Mouse (Mus musculus) forebrain, embryonic 12.5 days (tissue): ENCODE data around the gene Srsf3. TPM values are rescaled to one million over a fixed set of nuclear protein-coding genes. Genes with fewer than 3 reads are reported as not detected.

Experiments used
- ATAC-seq: fragments of 200-750 bp; cut with Nextera tagmentation; 2 replicates; pipeline ENCODE4 v1.8.0; 2017; ENCODE audit warnings: moderate TSS enrichment; ENCODE audit not compliant: low FRiP score
- H3K27ac ChIP-seq: fragments of 300-500 bp; sonication (generic); 2 replicates; pipeline ENCODE4 v1.5.1; 2016; ENCODE audit warnings: mild to moderate bottlenecking
- H3K27me3 ChIP-seq: fragments of 300-500 bp; sonication (generic); 2 replicates; pipeline ENCODE4 v1.6.1; 2016; ENCODE audit warnings: mild to moderate bottlenecking
- H3K36me3 ChIP-seq: fragments of 300-500 bp; sonication (generic); replicated peaks from 2 replicates; pipeline ENCODE4 v1.6.1; 2016; ENCODE audit warnings: mild to moderate bottlenecking
- H3K4me1 ChIP-seq: fragments of 300-500 bp; sonication (generic); 2 replicates; pipeline ENCODE4 v1.6.1; 2016
- H3K4me2 ChIP-seq: fragments of 300-500 bp; sonication (generic); 2 replicates; pipeline ENCODE4 v1.6.1; 2016; ENCODE audit warnings: mild to moderate bottlenecking, moderate library complexity
- H3K4me3 ChIP-seq: fragments of 300-500 bp; sonication (generic); replicated peaks from 2 replicates; pipeline ENCODE4 v1.5.1; 2016; ENCODE audit warnings: mild to moderate bottlenecking
- H3K9ac ChIP-seq: fragments of 300-500 bp; sonication (generic); 2 replicates; pipeline ENCODE4 v1.6.1; 2016; ENCODE audit warnings: mild to moderate bottlenecking
- H3K9me3 ChIP-seq: fragments of 300-500 bp; sonication (generic); 2 replicates; pipeline ENCODE4 v1.6.1; 2016
- WGBS: fragments of 180-500 bp; shearing (Covaris S2); methylation state at CpG from one replicate; pipeline ENCODE4 v1.1.7; 2016; 5-methylcytosine and 5-hydroxymethylcytosine counted together
- polyA plus RNA-seq: library from polyadenylated mRNA; unstranded; fragments of >200 nt; fragmentation: Nextera tagmentation; extraction: Ambion mirVana; gene quantifications from 2 replicates; pipeline ENCODE4 v1.2.1, GENCODE M21; 2016

The Srsf3 gene
- polyA plus RNA-seq, 1 experiment from 2014 or later, result 852 TPM

- Histone ChIP-seq H3K27me3 (no peaks in the 10 kb centered on the region), H3K27ac (no peak overlapping the region), H3K9me3 (no peaks in the 10 kb centered on the region), H3K36me3 (peaks cover 29% of the 10 kb centered on the region), H3K4me3 (no peak overlapping the region), H3K4me1 (0 out of 2 replicates have a peak, but pooled peaks cover 4% of the 10 kb centered on the region), H3K4me2 (no peak overlapping the region), H3K9ac (no peak overlapping the region)
- ATAC-seq, result no peak
- 86% methylated on average over 7 of the region's 7 CpGs for WGBS
These were observed 17.5 kb downstream of the Srsf3 start for GRCm38 (mm10) chr17:29049923-29050322.

GRCm38 (mm10) chr17:29050791-29051190 lies 18.4 kb downstream of the Srsf3 start:
- Histone ChIP-seq H3K36me3 (peaks cover 20% of the 10 kb centered on the region), H3K9me3 (no peaks in the 10 kb centered on the region), H3K27ac (no peak overlapping the region), H3K4me2 (no peak overlapping the region), H3K27me3 (no peaks in the 10 kb centered on the region), H3K4me3 (no peak overlapping the region), H3K9ac (peak overlapping the region; percentile 13; the same call in 1 of the 2 replicates), H3K4me1 (0 out of 2 replicates have a peak, but pooled peaks cover 4% of the 10 kb centered on the region)
- WGBS, result 74% methylated on average over 14 of the region's 14 CpGs
- ATAC-seq, result no peak

DNA sequence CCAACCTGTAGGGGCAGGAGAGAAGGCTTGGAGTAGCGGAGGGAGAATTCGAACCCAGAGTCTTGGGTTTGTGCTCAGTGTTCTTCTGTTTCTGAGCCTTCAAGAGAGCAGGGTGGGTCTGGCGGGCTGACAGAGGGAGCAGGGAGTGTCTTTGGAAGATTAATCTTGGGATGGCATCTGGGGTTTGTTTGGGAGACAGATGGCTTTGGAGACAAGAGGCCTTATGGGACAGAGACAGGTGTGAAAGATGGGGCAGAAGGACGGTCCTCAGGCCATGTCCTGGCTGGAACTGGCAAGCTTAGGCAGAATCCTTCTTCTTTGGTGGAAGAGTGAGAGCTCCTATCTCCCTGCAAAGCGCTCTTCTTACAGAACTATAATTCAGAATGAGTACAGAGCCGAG lies 20.6 kb downstream of the Srsf3 start:
- H3K9ac ChIP-seq, result no peak overlapping the region
- H3K9me3 ChIP-seq, result no peaks in the 10 kb centered on the region
- peaks cover 1% of the 10 kb centered on the region; the same call in 1 of the 2 replicates for H3K36me3 ChIP-seq
- H3K4me3 ChIP-seq, result no peak overlapping the region
- 91% methylated on average over 6 of the region's 6 CpGs for WGBS
- H3K4me2 ChIP-seq, result no peak overlapping the region
- no peak overlapping the region for H3K27ac ChIP-seq
- no peak for ATAC-seq
- peaks cover 17% of the 10 kb centered on the region for H3K4me1 ChIP-seq
- H3K27me3 ChIP-seq, result no peaks in the 10 kb centered on the region

DNA sequence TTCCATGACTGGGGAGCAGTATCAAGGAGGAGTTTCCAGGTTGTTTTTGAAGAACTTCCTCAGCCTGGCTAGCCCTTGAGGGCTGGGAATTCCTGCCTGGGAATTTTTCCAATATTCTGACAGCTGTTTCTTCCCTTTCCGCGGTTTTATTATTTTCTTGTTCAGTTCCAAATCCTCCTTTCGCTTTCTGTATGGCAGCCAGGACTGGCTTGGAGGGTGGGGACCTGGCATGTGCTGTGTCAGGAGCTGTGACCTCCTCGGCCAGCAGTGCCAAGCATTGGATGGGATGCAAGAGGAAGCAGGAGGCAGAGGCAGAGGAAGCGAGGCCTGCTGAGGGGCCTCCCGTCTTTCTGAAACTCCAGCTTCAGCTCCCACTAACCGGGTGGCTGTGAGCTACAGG lies 21.4 kb downstream of the Srsf3 start:
- Histone ChIP-seq H3K9me3 (no peaks in the 10 kb centered on the region), H3K4me3 (no peak overlapping the region), H3K36me3 (no peaks in the 10 kb centered on the region), H3K4me1 (peaks cover 16% of the 10 kb centered on the region), H3K27ac (no peak overlapping the region), H3K9ac (no peak overlapping the region), H3K4me2 (no peak overlapping the region), H3K27me3 (no peaks in the 10 kb centered on the region)
- 81% methylated on average over 7 of the region's 7 CpGs for WGBS
- no peak for ATAC-seq

- no peak for ATAC-seq
- H3K4me1 ChIP-seq, result peaks cover 13% of the 10 kb centered on the region
- no peak overlapping the region for H3K27ac ChIP-seq
- WGBS, result 80% methylated on average over 6 of the region's 6 CpGs
- no peaks in the 10 kb centered on the region for H3K9me3 ChIP-seq
- no peaks in the 10 kb centered on the region for H3K36me3 ChIP-seq
- H3K9ac ChIP-seq, result no peak overlapping the region
- no peaks in the 10 kb centered on the region for H3K27me3 ChIP-seq
- H3K4me3 ChIP-seq, result no peak overlapping the region
- no peak overlapping the region for H3K4me2 ChIP-seq
These were observed 22.0 kb downstream of the Srsf3 start for GRCm38 (mm10) chr17:29054429-29054828.

- no peaks in the 10 kb centered on the region for H3K9me3 ChIP-seq
- no peak overlapping the region for H3K4me3 ChIP-seq
- H3K4me2 ChIP-seq, result no peak overlapping the region
- no peak overlapping the region for H3K9ac ChIP-seq
- no peaks in the 10 kb centered on the region for H3K27me3 ChIP-seq
- ATAC-seq, result no peak
- no peaks in the 10 kb centered on the region for H3K36me3 ChIP-seq
- H3K27ac ChIP-seq, result no peak overlapping the region
- peaks cover 13% of the 10 kb centered on the region for H3K4me1 ChIP-seq
- 70% methylated on average over 5 of the region's 5 CpGs for WGBS
These were observed 23.2 kb downstream of the Srsf3 start for GRCm38 (mm10) chr17:29055586-29055985.

DNA sequence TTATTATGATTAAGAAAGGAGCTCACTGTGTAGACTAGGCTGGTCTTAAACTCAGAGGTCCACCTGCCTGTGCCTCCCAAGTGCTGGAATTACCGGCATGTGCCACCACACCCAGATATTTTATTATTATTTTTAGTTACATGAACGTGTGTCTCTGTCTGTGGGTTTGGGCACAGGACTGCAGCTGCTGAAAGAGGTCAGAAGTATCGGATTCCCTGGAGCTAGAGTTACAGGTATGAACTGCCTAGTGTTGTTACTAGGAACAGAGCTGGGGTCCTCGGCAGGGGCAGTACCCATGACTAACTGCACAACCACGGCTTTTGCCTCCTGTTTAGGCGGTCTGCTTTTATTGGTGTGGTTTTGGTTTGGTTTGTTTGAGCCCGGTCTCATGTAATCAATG lies 23.8 kb downstream of the Srsf3 start:
- peaks cover 13% of the 10 kb centered on the region for H3K4me1 ChIP-seq
- H3K9me3 ChIP-seq, result no peaks in the 10 kb centered on the region
- H3K4me2 ChIP-seq, result no peak overlapping the region
- no peak overlapping the region for H3K27ac ChIP-seq
- no peaks in the 10 kb centered on the region for H3K36me3 ChIP-seq
- no peak overlapping the region for H3K9ac ChIP-seq
- ATAC-seq, result 0 out of 2 replicates have a peak, but pooled peaks have one; percentile 6
- H3K27me3 ChIP-seq, result no peaks in the 10 kb centered on the region
- whole genome bisulfite sequencing, result 55% methylated on average over 7 of the region's 7 CpGs
- H3K4me3 ChIP-seq, result no peak overlapping the region

DNA sequence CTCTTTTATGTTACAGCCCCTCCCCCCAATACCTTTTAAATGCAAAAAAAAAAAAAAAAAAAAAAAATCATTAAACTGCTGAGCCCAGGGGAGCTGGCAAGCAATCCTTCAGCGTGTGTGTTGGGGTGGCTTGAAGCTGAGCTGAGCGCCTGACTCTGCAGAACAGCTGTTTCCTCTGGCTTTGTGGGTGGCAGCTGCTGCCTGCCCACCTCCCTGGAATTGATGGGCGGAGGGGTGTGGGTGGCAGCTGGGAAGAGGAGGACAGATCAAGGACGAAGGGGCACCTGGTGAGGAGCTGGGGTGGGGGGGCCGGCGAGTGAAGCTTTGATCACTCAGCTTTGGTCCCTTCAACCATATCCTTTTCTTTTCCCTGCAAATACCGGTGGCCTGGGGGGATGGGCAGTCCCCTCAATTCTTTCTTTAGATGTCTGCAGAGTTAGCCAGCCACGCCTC lies 24.3 kb downstream of the Srsf3 start:
- H3K9ac ChIP-seq, result no peak overlapping the region
- no peak overlapping the region for H3K4me3 ChIP-seq
- H3K4me1 ChIP-seq, result peaks cover 13% of the 10 kb centered on the region
- H3K27ac ChIP-seq, result peak overlapping the region; percentile 32; the same call in 1 of the 2 replicates
- H3K36me3 ChIP-seq, result no peaks in the 10 kb centered on the region
- H3K4me2 ChIP-seq, result no peak overlapping the region; the same call in 1 of the 2 replicates
- 5% methylated on average over 8 of the region's 8 CpGs for WGBS
- H3K27me3 ChIP-seq, result no peaks in the 10 kb centered on the region
- ATAC-seq, result peak; percentile 55
- no peaks in the 10 kb centered on the region for H3K9me3 ChIP-seq

GRCm38 (mm10) chr17:29057361-29057890 lies 25.0 kb downstream of the Srsf3 start:
- H3K4me1 ChIP-seq, result peaks cover 16% of the 10 kb centered on the region
- peak overlapping the region; percentile 32; the same call in 1 of the 2 replicates for H3K27ac ChIP-seq
- no peaks in the 10 kb centered on the region for H3K27me3 ChIP-seq
- H3K9ac ChIP-seq, result no peak overlapping the region
- no peak overlapping the region for H3K4me2 ChIP-seq
- no peaks in the 10 kb centered on the region for H3K36me3 ChIP-seq
- no peak for ATAC-seq
- H3K4me3 ChIP-seq, result no peak overlapping the region
- WGBS, result 87% methylated on average over 11 of the region's 11 CpGs
- H3K9me3 ChIP-seq, result no peaks in the 10 kb centered on the region

DNA sequence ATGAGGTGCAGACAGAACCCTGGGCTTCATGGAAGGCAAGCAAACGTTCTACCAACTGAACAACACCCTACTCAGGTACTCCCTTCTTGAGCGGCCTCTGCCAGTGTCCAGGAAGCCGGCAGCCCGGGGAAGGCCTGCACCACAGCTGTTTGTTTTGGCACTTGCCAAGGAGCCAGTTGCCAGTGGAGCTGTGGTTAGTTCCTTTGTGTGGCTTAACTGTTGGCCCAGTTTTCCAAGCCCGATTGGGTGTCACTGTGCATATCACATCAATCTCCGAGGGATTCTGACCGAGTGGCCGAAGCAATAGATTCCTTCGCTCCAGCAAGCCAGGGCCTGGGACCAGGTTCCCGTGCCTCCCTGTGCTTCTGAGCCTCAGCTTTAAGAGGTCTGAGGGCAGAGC lies 25.5 kb downstream of the Srsf3 start:
- ATAC-seq, result no peak
- Histone ChIP-seq H3K9ac (no peak overlapping the region), H3K4me3 (no peak overlapping the region), H3K27me3 (no peaks in the 10 kb centered on the region), H3K9me3 (no peaks in the 10 kb centered on the region), H3K36me3 (no peaks in the 10 kb centered on the region), H3K4me2 (no peak overlapping the region), H3K27ac (no peak overlapping the region), H3K4me1 (peaks cover 21% of the 10 kb centered on the region)
- WGBS, result 87% methylated on average over 10 of the region's 10 CpGs

- no peak overlapping the region for H3K27ac ChIP-seq
- no peaks in the 10 kb centered on the region for H3K36me3 ChIP-seq
- peaks cover 26% of the 10 kb centered on the region for H3K4me1 ChIP-seq
- no peak overlapping the region for H3K4me3 ChIP-seq
- no peaks in the 10 kb centered on the region for H3K9me3 ChIP-seq
- ATAC-seq, result no peak
- H3K9ac ChIP-seq, result no peak overlapping the region
- no peak overlapping the region for H3K4me2 ChIP-seq
- WGBS, result 73% methylated on average over 8 of the region's 8 CpGs
- no peaks in the 10 kb centered on the region for H3K27me3 ChIP-seq
These were observed 26.1 kb downstream of the Srsf3 start for GRCm38 (mm10) chr17:29058487-29058886.

DNA sequence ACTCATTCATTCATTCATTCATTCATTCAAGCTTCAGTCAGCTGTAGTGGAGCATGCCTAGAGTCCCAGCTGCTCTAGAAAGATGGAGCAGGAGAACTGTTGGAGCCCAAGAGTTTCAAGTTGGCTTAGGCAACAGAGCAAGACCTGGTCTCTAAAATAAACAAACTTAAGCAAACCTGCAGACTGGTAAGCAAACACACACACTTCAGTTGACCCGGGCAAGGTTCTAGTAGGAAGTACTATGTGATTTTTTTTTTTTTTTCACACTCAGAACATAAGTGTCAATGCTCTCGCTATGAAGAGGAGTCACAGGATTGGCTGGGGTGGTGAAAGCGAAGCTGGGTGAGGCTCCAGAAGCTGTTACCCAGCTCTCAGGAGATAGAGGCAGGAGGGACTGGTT lies 27.2 kb downstream of the Srsf3 start:
- Histone ChIP-seq H3K4me1 (peaks cover 26% of the 10 kb centered on the region), H3K4me3 (no peak overlapping the region), H3K36me3 (no peaks in the 10 kb centered on the region), H3K9me3 (no peaks in the 10 kb centered on the region), H3K27ac (no peak overlapping the region), H3K9ac (no peak overlapping the region), H3K4me2 (no peak overlapping the region), H3K27me3 (no peaks in the 10 kb centered on the region)
- 92% methylated on average over 3 of the region's 3 CpGs for WGBS
- no peak for ATAC-seq

GRCm38 (mm10) chr17:29060946-29061345 lies 28.5 kb downstream of the Srsf3 start:
- no peak for ATAC-seq
- no peak overlapping the region for H3K9ac ChIP-seq
- H3K27me3 ChIP-seq, result no peaks in the 10 kb centered on the region
- H3K4me2 ChIP-seq, result no peak overlapping the region
- no peaks in the 10 kb centered on the region for H3K36me3 ChIP-seq
- no peak overlapping the region for H3K4me3 ChIP-seq
- H3K4me1 ChIP-seq, result peaks cover 26% of the 10 kb centered on the region
- H3K27ac ChIP-seq, result no peak overlapping the region
- H3K9me3 ChIP-seq, result no peaks in the 10 kb centered on the region
- WGBS, result 91% methylated on average over 9 of the region's 9 CpGs
